Mouse (Mus musculus): Measurements from ENCODE around the gene Zfp385c.

GRCm38 (mm10) chr11:100603155-100603554 is 89.1 kb downstream of the Zfp385c start:
- TF ChIP-seq CTCF (IDR thresholded peaks at IDR 0.05; ENCODE audit: control insufficient read depth, insufficient read depth, low read length) (no peak), POLR2A (IDR thresholded peaks at IDR 0.05; ENCODE audit: borderline replicate concordance, control insufficient read depth, low read depth, low read length) (no peak)

Measured in bone marrow, adult 2 months (tissue).